Mouse (Mus musculus) midbrain, embryonic 15.5 days (tissue): ENCODE measurements around the gene Ptprd. TPM values are rescaled to one million over a fixed set of nuclear protein-coding genes. Genes with fewer than 3 reads are reported as not detected.
A peak's percentile ranks its signal among the peaks of the same experiment; 100 is the strongest.
"Not testable (repeated sequence)": the region's sequence is repeated elsewhere in the genome, so short reads cannot be mapped to it uniquely, and the experiment has no call there.

Experiments
- ATAC-seq: fragments of 200-750 bp; cut with Nextera tagmentation; replicated peaks from 2 replicates; pipeline ENCODE4 v1.8.0; 2017; ENCODE audit warnings: moderate TSS enrichment
- H3K27ac ChIP-seq: fragments of 300-500 bp; sonication (generic); 2 replicates; pipeline ENCODE4 v1.5.1; 2015; ENCODE audit warnings: mild to moderate bottlenecking, inconsistent platforms
- H3K27me3 ChIP-seq: fragments of 300-500 bp; sonication (generic); replicated peaks from 2 replicates; pipeline ENCODE4 v1.6.1; 2015; ENCODE audit warnings: inconsistent platforms
- H3K36me3 ChIP-seq: fragments of 300-500 bp; sonication (generic); replicated peaks from 2 replicates; pipeline ENCODE4 v1.6.1; 2015; ENCODE audit warnings: inconsistent platforms
- H3K4me1 ChIP-seq: fragments of 300-500 bp; sonication (generic); 2 replicates; pipeline ENCODE4 v1.6.1; 2015; ENCODE audit warnings: inconsistent platforms
- H3K4me2 ChIP-seq: fragments of 300-500 bp; sonication (generic); 2 replicates; pipeline ENCODE4 v1.6.1; 2015; ENCODE audit warnings: inconsistent platforms, mild to moderate bottlenecking, moderate library complexity
- H3K4me3 ChIP-seq: fragments of 300-500 bp; sonication (generic); 2 replicates; pipeline ENCODE4 v1.5.1; 2015; ENCODE audit warnings: mild to moderate bottlenecking, inconsistent platforms
- H3K9ac ChIP-seq: fragments of 300-500 bp; sonication (generic); 2 replicates; pipeline ENCODE4 v1.6.1; 2015; ENCODE audit warnings: mild to moderate bottlenecking, inconsistent platforms
- H3K9me3 ChIP-seq: fragments of 300-500 bp; sonication (generic); 2 replicates; pipeline ENCODE4 v1.6.1; 2016; ENCODE audit warnings: inconsistent platforms
- WGBS: fragments of 180-500 bp; shearing (Covaris S2); methylation state at CpG from one replicate; pipeline ENCODE4 v1.1.7; 2015; ENCODE audit warnings: mixed read lengths; 5-methylcytosine and 5-hydroxymethylcytosine counted together
- polyA plus RNA-seq: library from polyadenylated mRNA; unstranded; fragments of >200 nt; fragmentation: Nextera tagmentation; extraction: Ambion mirVana; gene quantifications from 2 replicates; pipeline ENCODE4 v1.2.1, GENCODE M21; 2015

Ptprd gene
- polyA plus RNA-seq, 1 experiment from 2014 or later, result 91.7 TPM

- not testable (repeated sequence) for H3K4me1 ChIP-seq, H3K36me3 ChIP-seq, H3K4me2 ChIP-seq, H3K9ac ChIP-seq, ATAC-seq, H3K27ac ChIP-seq, H3K27me3 ChIP-seq, H3K4me3 ChIP-seq, H3K9me3 ChIP-seq
- WGBS, result 78% methylated on average over 4 of the region's 4 CpGs
Measured at GRCm38 (mm10) chr4:76037178-76037577, 2174.6 kb downstream of the Ptprd start.

DNA sequence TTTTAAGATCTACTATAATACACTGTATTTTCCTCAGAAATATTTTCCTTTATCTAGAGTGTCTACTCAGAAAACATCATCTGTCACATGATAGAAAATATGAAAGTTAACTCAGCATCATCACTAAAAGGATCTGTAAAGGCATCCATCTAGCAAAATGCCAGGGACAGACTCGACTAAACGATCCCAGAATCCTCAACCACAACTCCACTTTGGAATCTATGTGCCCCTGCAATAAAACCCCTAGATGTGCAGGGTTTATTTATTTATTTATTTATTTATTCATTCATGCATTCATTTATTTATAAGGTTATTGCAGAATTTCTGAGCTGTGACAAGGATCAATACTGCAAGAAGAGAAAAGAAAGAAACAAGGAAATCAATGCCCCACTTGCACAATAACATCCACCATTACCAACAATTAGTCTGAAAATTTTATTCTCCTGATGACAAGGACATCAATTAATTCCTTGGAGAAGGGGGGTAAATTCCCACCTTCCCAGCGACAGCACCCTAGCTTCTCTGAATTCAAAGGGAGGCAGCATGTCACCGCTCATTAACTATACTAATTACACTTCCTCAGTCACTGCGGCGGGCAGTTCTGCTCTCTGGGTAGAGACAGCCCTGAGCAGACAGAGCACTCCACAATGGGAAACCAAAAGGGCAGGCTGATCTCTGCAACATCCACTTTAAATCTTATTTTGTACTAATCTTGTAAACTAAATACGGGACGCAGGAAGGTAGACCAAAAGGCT, 2186.0 kb downstream of the Ptprd start:
- Histone ChIP-seq H3K4me1 (0 out of 2 replicates have a peak, but pooled peaks cover 3% of the 10 kb centered on the region), H3K9me3 (no peaks in the 10 kb centered on the region), H3K4me3 (no peak overlapping the region), H3K9ac (no peak overlapping the region), H3K27ac (no peak overlapping the region), H3K36me3 (no peaks in the 10 kb centered on the region), H3K4me2 (no peak overlapping the region), H3K27me3 (no peaks in the 10 kb centered on the region)
- whole genome bisulfite sequencing, result 59% methylated on average over 8 of the region's 8 CpGs
- peak; percentile 73 for ATAC-seq

- no peak overlapping the region for H3K4me3 ChIP-seq
- 59% methylated on average over 3 of the region's 3 CpGs for WGBS
Measured at GRCm38 (mm10) chr4:76024502-76024821, 2187.3 kb downstream of the Ptprd start.

DNA sequence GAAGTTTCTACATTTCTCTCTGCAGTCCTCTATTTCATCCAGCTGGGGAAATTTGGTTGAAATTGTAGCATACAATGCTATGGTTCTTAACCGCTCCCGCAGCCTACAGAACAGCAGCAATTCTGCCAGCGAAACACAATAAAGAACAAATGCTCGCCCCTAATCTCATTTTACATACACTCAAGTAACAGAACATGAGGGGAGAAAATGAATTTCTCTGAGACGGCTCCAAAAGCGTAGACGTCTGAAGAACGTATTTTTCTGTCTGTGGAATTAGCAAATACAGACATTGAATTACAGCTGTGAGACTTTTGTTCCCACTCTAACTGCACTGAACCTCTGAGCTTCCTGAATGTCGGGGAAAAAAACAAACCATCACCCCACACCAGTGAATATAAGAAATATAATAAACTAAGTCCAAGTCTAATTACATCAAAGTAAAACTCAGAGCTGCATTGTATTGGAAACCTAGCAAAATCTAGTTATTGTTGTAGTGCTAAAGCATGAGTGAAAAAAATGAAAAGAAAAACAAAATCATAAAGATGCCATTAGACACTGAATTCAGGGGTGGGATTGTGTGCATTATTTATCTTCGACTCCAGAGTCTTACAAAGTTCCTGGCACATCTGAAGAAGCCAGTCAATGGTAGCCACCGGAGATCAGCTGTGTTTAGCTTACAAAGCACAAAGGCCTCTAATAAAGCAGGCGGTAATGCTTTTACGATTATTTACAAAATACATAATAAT, 2187.8 kb downstream of the Ptprd start:
- Histone ChIP-seq H3K27ac (no peak overlapping the region), H3K9me3 (no peaks in the 10 kb centered on the region), H3K4me2 (no peak overlapping the region), H3K4me1 (0 out of 2 replicates have a peak, but pooled peaks cover 3% of the 10 kb centered on the region), H3K4me3 (no peak overlapping the region), H3K27me3 (no peaks in the 10 kb centered on the region), H3K9ac (no peak overlapping the region), H3K36me3 (no peaks in the 10 kb centered on the region)
- WGBS, result 43% methylated on average over 13 of the region's 13 CpGs
- ATAC-seq, result no peak; the same call in 1 of the 2 replicates

More at GRCm38 (mm10) chr4:76024502-76024821, 2187.3 kb downstream of the Ptprd start:
- H3K27ac ChIP-seq, result no peak overlapping the region
- no peaks in the 10 kb centered on the region for H3K27me3 ChIP-seq
- H3K36me3 ChIP-seq, result no peaks in the 10 kb centered on the region
- no peak for ATAC-seq
- 0 out of 2 replicates have a peak, but pooled peaks cover 3% of the 10 kb centered on the region for H3K4me1 ChIP-seq
- no peak overlapping the region for H3K9ac ChIP-seq
- no peak overlapping the region for H3K4me2 ChIP-seq
- H3K9me3 ChIP-seq, result no peaks in the 10 kb centered on the region

DNA sequence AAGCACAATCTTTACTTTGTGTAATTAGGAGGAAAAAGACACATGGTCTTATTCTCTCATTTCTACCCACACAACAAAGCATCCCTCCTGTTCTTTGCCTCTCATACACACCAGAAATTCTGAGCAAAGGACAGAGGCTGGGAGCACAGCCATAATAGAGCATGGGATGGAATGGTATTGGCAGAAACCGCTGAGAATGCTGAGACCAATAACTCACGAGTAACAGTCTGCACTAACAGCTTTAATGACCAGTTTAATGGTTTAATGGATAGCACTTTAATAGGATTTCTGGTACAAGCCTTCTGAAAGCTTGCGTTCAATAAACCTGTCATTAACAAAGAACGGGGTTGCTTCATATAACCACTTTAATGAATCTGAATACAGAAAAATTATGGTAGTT, 2190.1 kb downstream of the Ptprd start:
- Histone ChIP-seq H3K9ac (no peak overlapping the region), H3K27me3 (no peaks in the 10 kb centered on the region), H3K9me3 (no peaks in the 10 kb centered on the region), H3K27ac (no peak overlapping the region), H3K4me3 (no peak overlapping the region), H3K4me1 (0 out of 2 replicates have a peak, but pooled peaks cover 3% of the 10 kb centered on the region), H3K36me3 (no peaks in the 10 kb centered on the region), H3K4me2 (no peak overlapping the region)
- no peak for ATAC-seq
- WGBS, result 72% methylated on average over 4 of the region's 4 CpGs

GRCm38 (mm10) chr4:76015026-76015425, 2196.7 kb downstream of the Ptprd start:
- Histone ChIP-seq H3K9me3 (no peaks in the 10 kb centered on the region), H3K27me3 (no peaks in the 10 kb centered on the region), H3K4me2 (no peak overlapping the region), H3K36me3 (no peaks in the 10 kb centered on the region), H3K4me3 (no peak overlapping the region), H3K4me1 (no peaks in the 10 kb centered on the region), H3K27ac (no peak overlapping the region), H3K9ac (no peak overlapping the region)
- WGBS, result 86% methylated on average over 3 of the region's 3 CpGs
- no peak for ATAC-seq

GRCm38 (mm10) chr4:76014151-76014840, 2197.5 kb downstream of the Ptprd start:
- no peaks in the 10 kb centered on the region for H3K4me1 ChIP-seq
- H3K4me2 ChIP-seq, result no peak overlapping the region
- H3K27ac ChIP-seq, result no peak overlapping the region
- H3K36me3 ChIP-seq, result no peaks in the 10 kb centered on the region
- no peaks in the 10 kb centered on the region for H3K27me3 ChIP-seq
- no peak for ATAC-seq
- H3K9ac ChIP-seq, result no peak overlapping the region
- H3K9me3 ChIP-seq, result no peaks in the 10 kb centered on the region
- no peak overlapping the region for H3K4me3 ChIP-seq
- 47% methylated on average over 3 of the region's 3 CpGs for WGBS

- Histone ChIP-seq H3K27me3 (no peaks in the 10 kb centered on the region), H3K4me3 (no peak overlapping the region), H3K9ac (no peak overlapping the region), H3K4me1 (no peaks in the 10 kb centered on the region), H3K9me3 (no peaks in the 10 kb centered on the region), H3K36me3 (no peaks in the 10 kb centered on the region), H3K27ac (no peak overlapping the region), H3K4me2 (no peak overlapping the region)
- ATAC-seq, result no peak
- WGBS, result 97% methylated on average over 4 of the region's 4 CpGs
Measured at GRCm38 (mm10) chr4:76008580-76008979, 2203.2 kb downstream of the Ptprd start.

DNA sequence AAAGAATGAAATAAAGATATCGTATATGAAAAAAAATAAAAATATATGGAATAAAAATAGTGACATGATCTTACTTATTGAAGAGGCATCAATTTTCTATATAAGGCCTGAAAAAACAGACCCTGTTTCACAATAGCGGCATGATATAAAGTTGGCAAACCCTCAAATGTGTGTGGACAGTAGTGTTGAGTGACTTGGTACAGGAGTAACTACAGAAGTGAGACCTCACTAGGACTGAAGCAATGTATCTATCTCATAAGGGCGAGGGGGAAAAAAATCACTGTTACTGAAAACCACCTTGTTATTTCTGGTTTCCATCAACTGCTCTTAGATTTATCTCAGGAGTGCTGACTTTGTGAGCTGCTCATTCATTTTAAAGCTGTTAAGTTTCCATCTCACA, 2204.5 kb downstream of the Ptprd start:
- Histone ChIP-seq H3K36me3 (no peaks in the 10 kb centered on the region), H3K4me1 (no peaks in the 10 kb centered on the region), H3K9me3 (no peaks in the 10 kb centered on the region), H3K4me2 (no peak overlapping the region), H3K4me3 (no peak overlapping the region), H3K27ac (no peak overlapping the region), H3K9ac (no peak overlapping the region), H3K27me3 (no peaks in the 10 kb centered on the region)
- 88% methylated on average over 3 of the region's 3 CpGs for WGBS
- no peak for ATAC-seq

DNA sequence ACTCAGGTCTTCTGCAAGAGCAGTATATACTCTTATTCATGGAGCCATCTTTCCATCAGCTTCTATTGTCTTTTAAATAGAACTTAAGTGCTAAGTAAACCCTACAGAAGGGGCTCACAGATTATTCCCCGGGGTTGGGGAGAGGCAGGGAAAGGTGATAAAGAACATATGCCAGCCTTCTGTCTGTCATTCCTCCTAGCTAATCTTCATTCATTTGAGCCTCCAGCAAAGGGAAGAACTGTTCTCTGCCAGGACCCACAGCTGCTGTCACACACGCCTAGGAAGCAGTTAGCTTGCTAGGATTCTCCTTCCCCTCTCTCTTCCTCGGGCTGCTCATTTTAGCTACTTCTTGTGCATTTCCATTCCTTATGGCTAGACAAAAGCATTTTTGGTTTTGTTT, 2205.0 kb downstream of the Ptprd start:
- ATAC-seq, result no peak
- Histone ChIP-seq H3K4me2 (no peak overlapping the region), H3K9me3 (no peaks in the 10 kb centered on the region), H3K36me3 (no peaks in the 10 kb centered on the region), H3K9ac (no peak overlapping the region), H3K4me3 (no peak overlapping the region), H3K4me1 (no peaks in the 10 kb centered on the region), H3K27me3 (no peaks in the 10 kb centered on the region), H3K27ac (no peak overlapping the region)
- 28% methylated on average over 3 of the region's 3 CpGs for WGBS

- Histone ChIP-seq H3K9me3 (no peaks in the 10 kb centered on the region), H3K4me3 (no peak overlapping the region), H3K27me3 (no peaks in the 10 kb centered on the region), H3K4me1 (no peaks in the 10 kb centered on the region), H3K36me3 (no peaks in the 10 kb centered on the region), H3K4me2 (no peak overlapping the region), H3K27ac (no peak overlapping the region), H3K9ac (no peak overlapping the region)
- ATAC-seq, result no peak
- WGBS, result 85% methylated on average over 2 of the region's 2 CpGs
Measured at GRCm38 (mm10) chr4:76004161-76004560, 2207.6 kb downstream of the Ptprd start.

DNA sequence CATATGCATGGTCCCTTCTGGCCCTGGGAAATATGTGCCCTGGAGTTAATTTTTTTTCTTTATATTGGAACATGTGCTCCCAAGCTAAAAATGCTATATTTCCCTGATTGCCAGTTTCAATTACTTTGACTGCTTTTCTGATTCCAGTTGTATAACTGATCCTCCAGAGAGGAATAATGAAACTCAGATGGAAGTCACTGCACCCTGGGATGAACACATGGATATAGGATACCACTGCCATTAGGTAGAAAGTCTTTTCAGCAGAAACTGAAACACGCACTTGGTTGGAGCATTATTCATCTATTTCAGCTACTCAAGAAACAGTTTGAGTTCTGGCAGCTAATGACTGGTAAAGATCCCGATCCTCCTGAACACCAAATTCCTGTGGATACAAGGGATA, 2211.5 kb downstream of the Ptprd start:
- no peak overlapping the region for H3K4me2 ChIP-seq
- ATAC-seq, result no peak
- 85% methylated on average over 2 of the region's 2 CpGs for WGBS
- no peaks in the 10 kb centered on the region for H3K36me3 ChIP-seq
- H3K4me1 ChIP-seq, result no peaks in the 10 kb centered on the region
- no peak overlapping the region for H3K4me3 ChIP-seq
- H3K9me3 ChIP-seq, result no peaks in the 10 kb centered on the region
- no peaks in the 10 kb centered on the region for H3K27me3 ChIP-seq
- no peak overlapping the region for H3K9ac ChIP-seq
- H3K27ac ChIP-seq, result no peak overlapping the region
